Mouse (Mus musculus) embryonic fibroblast, embryonic 13.5 days (primary cell): Measurements from ENCODE around the gene Paqr3. TPM values are rescaled to one million over a fixed set of nuclear protein-coding genes. Genes with fewer than 3 reads are reported as not detected.

Experiments
- H3K27ac ChIP-seq: 2 replicates; pipeline ENCODE4 v1.5.1; 2012; ENCODE audit warnings: low read length, control low read depth, inconsistent platforms; ENCODE audit not compliant: insufficient read depth
- H3K4me1 ChIP-seq: 2 replicates; pipeline ENCODE4 v1.6.1; 2011; ENCODE audit warnings: low read length; ENCODE audit not compliant: control insufficient read depth, insufficient read depth
- H3K4me3 ChIP-seq: 2 replicates; pipeline ENCODE4 v1.5.1; 2011; ENCODE audit warnings: mild to moderate bottlenecking, control low read depth, low read length; ENCODE audit not compliant: insufficient read depth
- CTCF ChIP-seq: IDR thresholded peaks from 2 replicates; pipeline ENCODE4 v1.5.1; 2011; ENCODE audit warnings: mild to moderate bottlenecking, control low read depth, low read length, moderate library complexity, borderline replicate concordance; ENCODE audit not compliant: insufficient read depth
- POLR2A ChIP-seq: IDR thresholded peaks from 2 replicates; pipeline ENCODE4 v1.6.1; 2011; ENCODE audit warnings: low read depth, mild to moderate bottlenecking, control low read depth, low read length, moderate library complexity
- polyA plus RNA-seq: library from polyadenylated mRNA; stranded (reverse); fragments of >200 nt; gene quantifications from 2 replicates; pipeline ENCODE4 v1.2.4, GENCODE M21; 2011; ENCODE audit warnings: low read depth; ENCODE audit not compliant: missing spikeins, insufficient read length

Gene Paqr3
- 8.7 and 13.5 TPM in 2 replicates for polyA plus RNA-seq

- Histone ChIP-seq H3K4me1 (no peaks in the 10 kb centered on the region), H3K4me3 (peak within 1 kb of the TSS; percentile 98), H3K27ac (no peak within 1 kb of the TSS)
- TF ChIP-seq POLR2A: peak; percentile 63
- TF ChIP-seq CTCF: no peak
These were observed at the start of gene Paqr3 for GRCm38 (mm10) chr5:97111207-97111910. TSS of gene Paqr3 (minus strand) at chr5:97111596.

GRCm38 (mm10) chr5:97154688-97155087 lies 43.3 kb upstream of the Paqr3 start:
- no peaks in the 10 kb centered on the region for H3K4me1 ChIP-seq
- no peak overlapping the region for H3K27ac ChIP-seq
- no peak for TF ChIP-seq POLR2A
- H3K4me3 ChIP-seq: no peak overlapping the region

- Histone ChIP-seq H3K27ac (no peak overlapping the region), H3K4me1 (no peaks in the 10 kb centered on the region), H3K4me3 (no peak overlapping the region)
- TF ChIP-seq CTCF (no peak), POLR2A (no peak)
These were observed 23.9 kb upstream of the Paqr3 start for GRCm38 (mm10) chr5:97135331-97135730.

DNA sequence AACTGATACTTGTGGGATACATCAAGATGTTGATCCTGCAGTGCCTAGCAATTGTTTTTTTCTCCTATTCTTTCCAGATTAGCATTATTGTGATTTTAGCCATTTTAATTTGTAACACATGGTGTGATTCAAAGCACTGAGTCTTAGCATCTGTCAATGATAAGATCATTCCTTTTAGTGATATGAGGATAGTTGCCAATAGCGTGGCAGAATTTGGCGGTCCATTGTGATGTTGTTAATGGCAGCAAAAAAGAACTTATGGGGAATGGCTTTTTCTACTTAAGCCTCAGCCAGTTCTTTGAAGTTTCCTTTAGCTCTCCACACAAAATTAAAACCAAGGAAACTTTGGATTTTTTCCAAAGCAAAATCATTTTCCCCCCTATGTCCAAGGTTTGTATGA lies 18.2 kb upstream of the Paqr3 start:
- no peaks in the 10 kb centered on the region for H3K4me1 ChIP-seq
- no peak overlapping the region for H3K27ac ChIP-seq
- TF ChIP-seq POLR2A (no peak), CTCF (no peak)
- no peak overlapping the region for H3K4me3 ChIP-seq

DNA sequence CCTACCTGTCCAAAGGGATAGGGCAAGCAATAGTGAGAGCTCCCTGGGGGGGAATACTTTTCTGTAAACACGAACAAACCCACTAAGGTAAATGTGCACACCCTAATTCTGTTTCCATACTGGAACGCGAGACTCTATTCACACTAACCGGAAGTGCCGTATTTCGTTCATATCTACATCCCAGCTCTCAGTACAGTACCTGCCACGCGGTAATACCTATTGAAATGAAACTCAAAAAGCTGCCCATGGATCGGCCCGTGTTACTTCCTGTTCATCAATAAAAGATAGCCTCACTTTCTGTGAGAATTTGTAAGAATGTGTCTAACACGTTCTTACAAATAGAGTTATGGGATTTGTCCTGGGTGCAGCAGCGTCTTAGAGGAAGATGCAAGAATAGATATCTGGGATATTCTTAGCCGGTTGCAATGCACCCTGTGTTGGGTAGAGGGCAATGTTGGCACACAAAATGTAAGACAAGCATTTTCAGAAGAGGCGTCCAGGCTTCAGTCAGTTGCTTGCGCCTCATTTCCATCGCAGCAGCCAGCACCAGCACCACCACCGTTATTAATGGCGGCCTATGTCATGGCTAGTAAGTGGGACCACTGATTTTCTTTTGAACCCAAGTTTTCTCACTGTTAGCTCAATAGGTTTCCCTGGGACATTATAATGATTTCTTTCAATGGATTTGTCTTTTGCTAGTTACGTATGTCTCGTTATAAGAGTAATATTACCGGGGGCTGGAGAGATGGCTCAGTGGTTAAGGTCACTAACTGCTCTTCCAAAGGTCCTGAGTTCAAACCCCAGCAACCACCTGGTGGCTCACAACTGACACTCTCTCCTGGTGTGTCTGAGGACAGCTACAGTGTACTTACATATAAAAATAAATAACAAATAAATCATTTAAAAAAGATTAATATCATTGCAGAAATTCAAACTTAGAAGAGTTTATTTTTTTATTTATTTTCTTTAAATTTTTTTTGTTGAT lies 17.1 kb upstream of the Paqr3 start:
- Histone ChIP-seq H3K4me1 (no peaks in the 10 kb centered on the region), H3K27ac (no peak overlapping the region), H3K4me3 (no peak overlapping the region)
- TF ChIP-seq CTCF: peak; percentile 31; the same call in 1 of the 2 replicates
- TF ChIP-seq POLR2A: no peak

- no peaks in the 10 kb centered on the region for H3K4me1 ChIP-seq
- H3K27ac ChIP-seq: no peak overlapping the region
- no peak overlapping the region for H3K4me3 ChIP-seq
- TF ChIP-seq POLR2A (no peak), CTCF (no peak)
These were observed 15.9 kb upstream of the Paqr3 start for GRCm38 (mm10) chr5:97127284-97127683.

GRCm38 (mm10) chr5:97126005-97126404 lies 14.6 kb upstream of the Paqr3 start:
- TF ChIP-seq CTCF (peak; percentile 78), POLR2A (no peak)
- Histone ChIP-seq H3K27ac (no peak overlapping the region), H3K4me1 (no peaks in the 10 kb centered on the region), H3K4me3 (no peak overlapping the region)

DNA sequence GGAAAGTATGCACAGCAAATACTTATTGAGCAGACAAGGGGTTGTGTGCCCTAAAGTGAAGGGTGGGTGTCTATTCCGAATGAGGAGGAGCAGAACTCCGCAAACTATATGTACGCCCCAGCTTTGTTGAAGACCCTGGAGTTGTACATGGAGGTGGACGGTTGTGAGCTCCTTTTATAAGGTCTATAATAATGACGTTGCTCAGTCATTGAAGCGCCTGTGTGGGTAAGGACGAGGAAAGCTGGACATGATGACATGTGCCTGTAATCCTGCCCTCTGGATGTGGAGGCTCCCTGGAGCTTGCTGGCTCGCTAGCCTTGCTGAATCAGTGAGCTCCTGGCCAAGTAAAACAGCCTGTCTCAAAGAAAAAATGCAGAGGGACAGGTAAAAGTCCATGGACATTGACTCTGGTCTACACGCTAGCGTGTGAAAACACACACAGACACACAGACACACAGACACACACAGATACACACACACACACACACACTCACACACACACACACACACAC lies 14.1 kb upstream of the Paqr3 start:
- TF ChIP-seq POLR2A (no peak), CTCF (no peak)
- Histone ChIP-seq H3K4me1 (no peaks in the 10 kb centered on the region), H3K27ac (no peak overlapping the region), H3K4me3 (no peak overlapping the region)

- no peak for TF ChIP-seq POLR2A
- no peak for TF ChIP-seq CTCF
- Histone ChIP-seq H3K4me3 (no peak overlapping the region), H3K4me1 (no peaks in the 10 kb centered on the region), H3K27ac (no peak overlapping the region)
These were observed 13.6 kb upstream of the Paqr3 start for GRCm38 (mm10) chr5:97124977-97125376.

DNA sequence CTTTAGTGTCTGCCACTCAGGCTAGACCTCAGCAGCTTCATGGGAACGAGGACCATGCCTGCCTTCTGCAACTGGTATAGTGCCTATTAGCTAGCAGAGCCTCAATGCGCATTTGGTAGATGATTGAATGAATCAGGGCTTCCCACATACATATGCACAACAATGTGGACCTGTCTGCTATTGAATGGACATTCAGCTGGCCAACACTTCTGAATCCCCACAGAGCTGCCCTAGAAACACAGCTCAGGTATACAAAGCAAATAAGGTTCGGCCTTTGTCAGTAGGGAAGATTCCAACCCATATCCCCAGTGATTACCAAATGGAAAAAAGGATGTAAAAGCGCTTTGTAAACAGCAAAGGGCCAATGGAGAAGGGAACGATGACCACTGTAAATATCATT lies 699 bp downstream of the Paqr3 start:
- no peak for TF ChIP-seq CTCF
- no peak for TF ChIP-seq POLR2A
- H3K4me3 ChIP-seq: peak overlapping the region; percentile 98
- no peaks in the 10 kb centered on the region for H3K4me1 ChIP-seq
- H3K27ac ChIP-seq: no peak overlapping the region
